Comparison of ENCODE assay signal across 18 mouse cellular contexts in the genomic region with DNA sequence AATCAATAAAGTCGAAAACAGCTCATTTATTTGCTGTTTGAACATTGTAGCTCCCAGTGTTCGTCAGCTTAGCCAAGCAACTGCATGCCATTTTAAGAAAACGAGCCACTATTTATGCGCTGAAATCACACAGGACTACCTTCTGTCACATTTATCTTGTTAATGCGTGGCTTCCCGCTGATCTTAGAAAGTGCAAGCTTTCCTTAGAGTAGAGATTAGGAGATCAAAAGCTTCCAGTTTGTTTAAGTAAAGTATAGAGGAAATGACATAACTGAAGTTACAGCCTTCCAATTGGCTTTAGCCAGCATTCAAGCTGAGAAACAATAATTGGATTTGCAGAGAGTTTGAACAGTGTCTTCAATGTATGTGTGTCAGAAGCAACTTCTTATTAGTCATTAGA.
"Had no signal": no experiment of that assay in that cellular context is flagged by ENCODE, and none has a peak within 500 bp of the region (broad histone marks: within the 10 kb centered on the region; RNA-seq: fewer than 3 reads in every experiment).

No protein-coding gene starts in this region.

- ATAC-seq: liver, postnatal 0 days; midbrain, embryonic 13.5 days had no signal

- H3K4me2 ChIP-seq: kidney, embryonic 15.5 days; limb, embryonic 12.5 days; limb, embryonic 15.5 days; liver, embryonic 11.5 days; lung, embryonic 15.5 days; midbrain, embryonic 13.5 days; neural tube, embryonic 13.5 days had no signal

- H3K9ac ChIP-seq: kidney, embryonic 15.5 days; limb, embryonic 12.5 days; limb, embryonic 15.5 days; liver, embryonic 14.5 days; liver, postnatal 0 days; lung, embryonic 15.5 days; midbrain, embryonic 13.5 days; neural tube, embryonic 13.5 days had no signal

- DNase-seq: kidney, adult 11 months; kidney, adult 8-10 months; kidney, postnatal 25 days; layer of hippocampus, postnatal 36 days; liver, postnatal 0 days; lung, postnatal 10 days; lung, postnatal 36 days; thymus, adult 18-20 months; thymus, postnatal 36 days had no signal

- H3K9me3 ChIP-seq: kidney, embryonic 15.5 days; limb, embryonic 12.5 days; limb, embryonic 15.5 days; lung, embryonic 15.5 days; midbrain, embryonic 13.5 days; neural tube, embryonic 13.5 days had no signal

- H3K27me3 ChIP-seq: kidney, embryonic 15.5 days; lung, embryonic 15.5 days; midbrain, embryonic 13.5 days; neural tube, embryonic 13.5 days had no signal

- H3K36me3 ChIP-seq: kidney, embryonic 15.5 days; limb, embryonic 12.5 days; limb, embryonic 15.5 days; lung, embryonic 15.5 days; midbrain, embryonic 13.5 days; neural tube, embryonic 13.5 days had no signal

- H3K4me3 ChIP-seq: kidney, embryonic 15.5 days; left cerebral cortex, adult 2 months; limb, embryonic 12.5 days; limb, embryonic 15.5 days; lung, embryonic 15.5 days; midbrain, embryonic 13.5 days; neural tube, embryonic 13.5 days had no signal

- H3K4me1 ChIP-seq: kidney, embryonic 15.5 days; lung, embryonic 15.5 days had no signal

- H3K27ac ChIP-seq: kidney, embryonic 15.5 days; left cerebral cortex, adult 2 months; limb, embryonic 12.5 days; limb, embryonic 15.5 days; liver, embryonic 14.5 days; lung, embryonic 15.5 days; midbrain, embryonic 13.5 days; neural tube, embryonic 13.5 days had no signal
